Mouse (Mus musculus): ENCODE data around the gene Wdr20rt. TPM values are rescaled to one million over a fixed set of nuclear protein-coding genes. Genes with fewer than 3 reads are reported as not detected.
A peak's percentile ranks its signal among the peaks of the same experiment; 100 is the strongest.
"Not testable (repeated sequence)": the region's sequence is repeated elsewhere in the genome, so short reads cannot be mapped to it uniquely, and the experiment has no call there.

Wdr20rt gene
- total RNA-seq (2021): under 1 TPM in 1 of 2 experiments, not detected in 1; 0.22 TPM
- long read RNA-seq, experiment 1: 0 reads
- long read RNA-seq, experiment 2: 0 reads

DNA sequence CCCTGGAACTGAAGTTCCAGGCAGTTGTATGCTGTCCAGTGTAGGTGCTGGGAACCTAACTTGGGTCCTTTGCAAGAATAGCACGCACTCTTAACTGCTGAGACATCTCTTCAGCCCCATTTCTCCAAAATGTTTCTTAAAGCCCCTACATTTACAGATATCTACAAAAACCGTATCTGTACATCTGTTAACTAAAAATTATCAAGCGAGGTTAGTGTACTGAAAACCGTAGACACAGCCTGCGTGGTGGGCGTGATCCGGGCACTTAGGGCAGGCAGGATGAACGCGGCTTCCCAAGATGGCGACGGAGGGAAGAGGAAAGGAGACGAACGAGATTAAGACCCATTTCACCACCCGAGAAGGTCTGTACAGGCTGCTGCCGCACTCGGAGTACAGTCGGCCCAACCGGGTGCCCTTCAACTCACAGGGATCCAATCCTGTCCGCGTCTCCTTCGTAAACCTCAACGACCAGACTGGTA, at the start of gene Wdr20rt:
TSS of gene Wdr20rt (plus strand) at position 51 of the 479 bp plus-strand sequence.
- no peak within 1 kb of the TSS for H3K4me3 ChIP-seq
- DNase-seq (ENCODE audit: low spot score in 2 of 2): no peak
- TF ChIP-seq CTCF (conservative IDR thresholded peaks at IDR 0.05): no peak
- no peak within 1 kb of the TSS for H3K27ac ChIP-seq

DNA sequence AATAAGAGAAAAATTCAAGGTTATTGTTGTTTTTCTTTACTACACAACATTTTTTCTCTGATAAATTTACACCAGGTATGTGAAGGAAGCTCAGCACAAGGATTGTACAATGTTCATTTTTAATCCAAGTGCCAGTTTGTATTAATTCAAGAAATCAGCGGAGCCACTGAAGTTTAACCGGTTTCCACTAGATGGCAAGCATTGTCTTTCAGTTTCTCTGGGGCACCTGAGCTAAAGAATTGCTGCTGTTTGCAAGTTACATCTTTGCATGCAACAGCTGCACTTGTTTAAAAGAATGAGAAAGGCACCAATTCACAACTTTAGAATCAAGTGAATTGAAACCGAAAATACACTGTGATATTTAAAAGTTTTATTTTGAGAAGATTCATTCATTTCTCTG, 38.0 kb upstream of the Wdr20rt start:
- no peak overlapping the region for H3K4me3 ChIP-seq
- no peak overlapping the region for H3K27ac ChIP-seq
- TF ChIP-seq CTCF (conservative IDR thresholded peaks at IDR 0.05): peak; percentile 76
- DNase-seq (ENCODE audit: low spot score in 2 of 2): peak; percentile 13 to 27

DNA sequence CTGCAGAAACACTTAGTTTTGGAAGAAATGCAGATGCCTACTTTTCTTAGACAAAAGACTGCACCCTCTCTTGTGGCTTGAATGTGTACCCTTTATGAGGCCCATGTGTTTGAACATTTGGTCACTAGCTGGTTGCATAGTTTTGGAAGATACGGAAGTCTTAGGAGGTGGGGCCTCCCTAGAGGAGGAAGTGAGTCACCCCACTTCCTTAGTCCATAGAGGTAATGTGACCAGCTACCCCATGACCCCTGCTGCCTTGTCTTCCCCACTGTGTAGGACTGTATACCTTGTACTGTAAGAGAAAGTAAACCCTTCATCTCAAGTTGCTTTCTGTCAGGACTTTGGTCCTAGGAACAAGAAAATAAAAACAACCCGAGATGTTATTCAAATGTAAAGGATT, 36.1 kb upstream of the Wdr20rt start:
- TF ChIP-seq CTCF (conservative IDR thresholded peaks at IDR 0.05): no peak
- no peak for DNase-seq (ENCODE audit: low spot score in 2 of 2)
- H3K27ac ChIP-seq: no peak overlapping the region
- no peak overlapping the region for H3K4me3 ChIP-seq

DNA sequence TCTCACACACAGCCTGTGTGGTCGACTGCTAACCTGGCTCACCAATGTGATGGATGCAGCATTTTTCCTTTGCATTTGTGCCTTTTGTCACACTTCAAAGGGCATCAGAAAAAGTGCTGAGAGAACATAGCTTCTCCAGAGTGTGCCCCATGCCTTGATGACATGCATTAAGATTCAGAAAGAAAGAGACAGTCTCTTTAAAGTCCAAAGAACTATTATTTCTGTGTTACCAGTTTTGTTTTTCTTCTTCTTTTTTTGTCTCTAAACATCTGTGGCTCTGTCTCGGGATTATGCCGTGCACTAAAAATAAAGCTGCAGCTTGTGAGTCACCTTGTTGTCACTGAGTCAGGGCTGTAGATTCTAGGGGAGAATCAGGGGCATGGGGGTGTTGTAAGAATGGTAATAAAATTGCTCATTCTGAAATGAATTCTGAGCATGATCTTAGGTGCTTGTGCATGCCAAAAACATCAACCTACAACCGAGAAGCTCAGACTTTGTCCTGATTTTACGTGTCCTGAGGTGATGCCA, 31.2 kb upstream of the Wdr20rt start:
- H3K27ac ChIP-seq: no peak overlapping the region
- DNase-seq (ENCODE audit: low spot score in 2 of 2): peak in 1 of 2 experiments; percentile 5
- no peak overlapping the region for H3K4me3 ChIP-seq
- no peak for TF ChIP-seq CTCF (conservative IDR thresholded peaks at IDR 0.05)

DNA sequence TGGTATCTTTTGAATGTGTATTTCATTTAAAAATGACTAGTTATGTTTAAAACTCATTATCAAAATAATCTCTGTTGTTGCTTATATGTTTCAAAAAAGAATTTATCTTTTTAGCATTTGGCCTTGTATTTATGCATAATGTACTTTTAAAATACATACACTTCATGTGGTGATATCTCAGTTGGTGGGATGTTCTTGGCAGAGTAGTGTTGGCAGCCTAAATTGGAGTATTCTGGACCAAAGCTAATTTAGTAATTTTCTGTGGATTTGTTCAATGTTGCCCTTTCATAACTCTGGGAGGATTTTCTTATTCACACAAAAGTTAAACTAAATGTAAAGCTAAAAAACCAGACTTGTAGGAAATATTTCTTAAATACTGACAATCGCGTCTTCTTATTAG, 23.5 kb upstream of the Wdr20rt start:
- no peak for DNase-seq (ENCODE audit: low spot score in 2 of 2)
- no peak overlapping the region for H3K27ac ChIP-seq
- no peak for TF ChIP-seq CTCF (conservative IDR thresholded peaks at IDR 0.05)
- H3K4me3 ChIP-seq: no peak overlapping the region

DNA sequence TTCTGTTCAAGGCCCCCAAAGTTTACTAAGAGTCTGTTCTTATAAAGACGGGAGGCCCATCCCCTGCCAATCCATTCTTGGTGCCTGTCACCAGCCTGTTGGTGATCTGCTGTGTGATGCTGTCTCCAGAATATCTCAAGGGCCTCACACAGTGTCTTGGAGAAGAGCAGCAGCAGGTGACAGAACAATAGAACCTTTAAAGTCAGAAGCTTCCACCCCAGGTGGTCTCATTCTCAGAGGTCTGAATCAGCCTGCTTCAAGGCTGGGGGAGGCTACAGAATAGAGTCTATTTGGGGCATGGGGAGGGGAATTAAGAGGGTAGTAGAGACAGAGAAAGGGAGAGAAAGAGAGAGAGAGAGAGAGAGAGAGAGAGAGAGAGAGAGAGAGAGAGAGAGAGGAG, 18.9 kb upstream of the Wdr20rt start:
- DNase-seq (ENCODE audit: low spot score in 2 of 2): no peak
- TF ChIP-seq CTCF (conservative IDR thresholded peaks at IDR 0.05): no peak
- Histone ChIP-seq H3K4me3 (no peak overlapping the region), H3K27ac (no peak overlapping the region)

DNA sequence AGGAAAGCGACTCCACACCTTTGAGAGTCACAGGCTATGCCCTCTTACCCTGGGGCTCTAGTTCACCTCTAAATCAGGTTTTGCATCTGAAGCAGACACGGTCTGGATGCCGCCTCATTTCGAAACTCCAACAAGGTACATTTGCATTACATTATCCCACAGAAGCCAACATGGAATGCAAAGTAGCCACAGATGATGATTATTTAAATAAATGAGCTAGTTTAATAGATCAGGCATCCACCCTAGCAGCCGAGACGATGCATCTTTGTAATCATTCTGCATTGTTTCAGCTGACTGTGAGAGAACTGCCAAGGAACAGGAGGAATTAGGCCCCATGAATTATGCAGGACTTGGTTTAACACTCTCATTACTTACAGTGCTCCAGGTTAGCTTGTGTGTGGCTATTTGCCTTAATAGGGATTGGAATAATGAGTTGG, 8.9 kb upstream of the Wdr20rt start:
- no peak for DNase-seq (ENCODE audit: low spot score in 2 of 2)
- no peak for TF ChIP-seq CTCF (conservative IDR thresholded peaks at IDR 0.05)
- Histone ChIP-seq H3K27ac (no peak overlapping the region), H3K4me3 (no peak overlapping the region)

DNA sequence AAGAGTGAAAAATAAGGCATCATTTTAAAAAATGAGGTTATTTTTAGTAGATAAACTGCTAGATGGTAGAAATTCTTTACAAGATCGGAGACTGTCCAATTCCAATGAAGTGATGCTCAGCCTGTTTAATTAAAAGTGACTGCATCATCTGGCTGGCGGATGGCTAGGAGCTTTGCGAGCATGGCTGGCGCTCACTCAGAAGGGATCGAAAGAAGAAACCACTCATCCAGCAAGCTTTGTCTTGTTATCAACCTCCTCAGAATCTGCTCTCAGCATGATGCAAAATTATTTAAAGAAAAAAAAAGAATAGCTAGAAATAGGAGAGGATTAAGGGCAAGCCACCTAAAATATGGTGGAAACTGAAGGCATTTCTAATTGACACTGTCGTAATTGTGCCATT, 3.3 kb downstream of the Wdr20rt start:
- Histone ChIP-seq H3K27ac (no peak overlapping the region; the same call in 1 of the 2 replicates), H3K4me3 (peak overlapping the region; percentile 12; the same call in 1 of the 2 replicates)
- TF ChIP-seq CTCF (conservative IDR thresholded peaks at IDR 0.05): no peak
- no peak for DNase-seq (ENCODE audit: low spot score in 2 of 2)

DNA sequence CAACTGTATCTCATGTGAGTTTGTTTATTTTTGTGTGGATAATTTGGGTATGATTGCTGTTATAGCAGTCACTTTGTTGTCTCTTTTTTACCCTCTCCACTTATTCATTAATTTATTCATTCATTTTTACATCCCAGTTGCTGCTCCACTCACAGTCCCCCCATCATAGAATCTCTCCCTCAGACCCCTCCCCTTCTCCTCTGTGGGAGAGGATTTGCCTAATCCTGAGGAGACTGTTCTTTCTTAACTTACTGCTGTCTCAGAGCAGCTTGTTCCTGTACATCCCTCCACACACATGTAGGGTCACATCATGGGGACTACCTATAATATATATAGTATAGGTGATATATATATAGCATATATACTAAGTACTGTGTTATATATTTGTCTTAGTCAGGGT, 3.7 kb downstream of the Wdr20rt start:
- no peak for DNase-seq (ENCODE audit: low spot score in 2 of 2)
- no peak for TF ChIP-seq CTCF (conservative IDR thresholded peaks at IDR 0.05)
- H3K27ac ChIP-seq: no peak overlapping the region

DNA sequence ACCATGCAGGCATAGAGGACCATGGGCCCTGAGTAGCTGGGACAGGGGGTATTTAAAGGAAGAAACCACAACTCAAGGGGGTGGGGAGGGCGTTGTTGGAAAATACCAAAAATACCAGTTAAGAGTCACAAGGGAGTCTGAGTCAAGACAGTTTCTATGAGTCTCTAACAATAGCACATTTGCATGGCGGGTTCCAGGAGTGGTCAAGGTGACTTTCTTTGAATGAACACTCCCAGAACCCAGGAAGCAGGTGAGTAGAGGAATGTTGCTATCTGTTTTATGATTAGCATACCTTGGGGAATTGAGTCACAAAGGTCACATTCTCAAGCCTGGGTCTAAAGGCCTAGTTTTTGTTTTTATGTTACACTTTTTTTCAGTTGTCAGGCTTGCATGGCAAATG, 7.5 kb downstream of the Wdr20rt start:
- H3K4me3 ChIP-seq; DNase-seq (ENCODE audit: low spot score in 2 of 2); H3K27ac ChIP-seq: not testable (repeated sequence)

More for the DNA sequence above, 3.7 kb downstream of the Wdr20rt start:
- H3K4me3 ChIP-seq: no peak overlapping the region

DNA sequence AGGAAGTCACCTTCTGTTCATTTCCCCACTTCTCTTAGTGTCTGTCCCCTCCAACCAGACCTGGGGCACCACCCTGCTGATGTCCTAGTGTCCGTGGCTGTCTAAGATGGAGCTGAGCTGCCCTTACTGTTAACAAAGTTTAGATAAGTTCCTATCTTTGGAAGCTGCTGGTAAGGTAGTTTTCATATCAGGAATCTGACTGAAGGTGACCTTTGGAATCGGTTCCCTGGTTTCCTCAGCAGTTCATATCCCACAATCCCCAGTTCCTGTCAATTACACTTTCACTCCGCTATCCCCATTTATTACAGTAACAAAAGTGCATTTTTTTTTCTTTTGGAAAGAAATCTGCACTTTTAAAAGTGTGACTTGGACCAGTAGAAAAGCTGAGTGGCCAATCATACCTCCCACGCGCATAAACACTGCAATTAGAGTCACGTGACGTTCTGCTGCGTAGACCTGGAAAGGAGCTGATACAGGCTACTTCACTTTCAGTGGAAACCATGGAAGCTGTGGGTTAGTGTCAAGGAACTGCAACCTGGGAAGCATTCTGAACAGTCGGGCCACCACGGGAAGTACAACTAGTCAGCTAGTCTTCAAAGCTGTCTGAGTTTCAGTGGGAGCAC, 24.9 kb downstream of the Wdr20rt start:
- Histone ChIP-seq H3K4me3 (no peak overlapping the region), H3K27ac (no peak overlapping the region)
- DNase-seq (ENCODE audit: low spot score in 2 of 2): no peak
- TF ChIP-seq CTCF (conservative IDR thresholded peaks at IDR 0.05): no peak

DNA sequence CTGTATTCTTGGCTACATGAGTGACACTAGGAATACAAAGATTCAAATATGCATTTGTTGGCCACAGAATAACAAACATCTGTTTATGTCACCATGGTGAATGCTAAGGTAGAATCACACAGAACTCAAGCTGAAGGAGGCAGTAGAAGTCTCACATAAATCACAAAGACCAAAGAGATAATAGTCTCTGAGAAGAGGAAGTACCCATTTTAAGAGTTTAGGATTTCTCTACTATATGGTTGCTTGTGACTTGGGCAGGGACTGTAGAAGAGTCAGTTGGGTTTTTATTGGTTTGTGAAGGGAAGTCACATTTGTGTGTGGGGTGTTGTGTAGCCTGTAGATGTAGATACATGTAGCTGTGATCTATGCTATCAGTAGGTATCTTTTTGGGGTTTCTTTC, 31.6 kb downstream of the Wdr20rt start:
- TF ChIP-seq CTCF (conservative IDR thresholded peaks at IDR 0.05): no peak
- H3K27ac ChIP-seq: no peak overlapping the region
- no peak for DNase-seq (ENCODE audit: low spot score in 2 of 2)
- H3K4me3 ChIP-seq: no peak overlapping the region

DNA sequence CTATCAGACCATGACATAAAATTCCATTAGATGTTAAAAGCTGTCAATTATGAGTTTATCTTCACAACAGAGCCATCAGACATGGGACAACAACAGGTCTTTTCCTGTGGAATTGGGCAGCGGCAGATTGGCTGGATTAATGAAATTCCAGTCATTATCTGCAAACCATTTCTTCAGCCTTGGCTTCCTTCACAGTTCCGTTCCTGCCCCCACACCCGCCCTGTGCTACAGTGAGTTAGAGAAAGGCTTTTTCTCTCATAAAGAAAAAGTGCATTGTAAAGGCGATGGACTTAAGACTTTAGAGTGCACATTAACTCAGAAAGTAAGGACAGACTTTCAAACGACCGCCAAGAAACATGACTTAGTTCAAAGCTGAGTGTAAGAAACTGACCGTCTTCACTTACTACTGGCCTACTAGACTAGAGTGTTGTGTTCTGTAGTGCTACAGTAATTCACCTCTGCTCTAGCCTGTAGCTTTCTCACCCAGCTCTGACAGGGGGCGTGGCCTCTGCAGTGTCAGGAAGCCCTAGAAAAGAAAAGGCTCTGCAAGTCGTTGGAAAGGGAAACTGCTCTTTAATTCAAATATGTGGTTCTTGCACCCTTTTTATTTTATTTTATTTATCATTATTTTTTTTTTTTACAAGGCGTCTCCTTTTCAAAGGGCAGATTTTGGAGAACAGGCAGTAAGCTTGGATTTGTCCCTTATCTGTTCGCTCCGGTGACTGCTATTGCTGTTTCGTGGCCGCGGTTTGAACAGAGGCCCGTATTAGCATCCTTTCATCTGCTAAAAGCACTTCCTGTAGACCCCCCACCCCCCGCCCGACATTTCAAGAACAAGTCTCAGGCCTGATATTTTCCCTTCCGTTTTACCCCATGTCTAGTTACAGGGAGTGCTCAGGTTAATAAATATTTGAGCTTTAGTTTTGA, 33.2 kb downstream of the Wdr20rt start:
- Histone ChIP-seq H3K4me3 (no peak overlapping the region; the same call in 1 of the 2 replicates), H3K27ac (no peak overlapping the region)
- no peak for DNase-seq (ENCODE audit: low spot score in 2 of 2)
- TF ChIP-seq CTCF (conservative IDR thresholded peaks at IDR 0.05): no peak
